Mouse (Mus musculus) adrenal gland, adult 2 months (tissue): ENCODE data around the gene Dlx3. TPM values are rescaled to one million over a fixed set of nuclear protein-coding genes. Genes with fewer than 3 reads are reported as not detected.
A peak's percentile ranks its signal among the peaks of the same experiment; 100 is the strongest.

ENCODE experiments used
- DNase-seq: peaks from one replicate; pipeline ENCODE4 v3.0.0; 2021
- polyA plus RNA-seq: library from polyadenylated mRNA; depleted of rRNA; stranded (reverse); fragments of >200 nt; gene quantifications from 2 replicates; pipeline ENCODE4 v1.2.3, GENCODE M21; 2012
- total RNA-seq, 2 experiments: library from RNA; stranded (reverse); gene quantifications; 2 replicates each; pipeline ENCODE4 v1.2.3; 2021

Gene Dlx3
- total and polyA plus RNA-seq, 3 experiments = 0.03 to 0.10 TPM; not detected in 1

DNA sequence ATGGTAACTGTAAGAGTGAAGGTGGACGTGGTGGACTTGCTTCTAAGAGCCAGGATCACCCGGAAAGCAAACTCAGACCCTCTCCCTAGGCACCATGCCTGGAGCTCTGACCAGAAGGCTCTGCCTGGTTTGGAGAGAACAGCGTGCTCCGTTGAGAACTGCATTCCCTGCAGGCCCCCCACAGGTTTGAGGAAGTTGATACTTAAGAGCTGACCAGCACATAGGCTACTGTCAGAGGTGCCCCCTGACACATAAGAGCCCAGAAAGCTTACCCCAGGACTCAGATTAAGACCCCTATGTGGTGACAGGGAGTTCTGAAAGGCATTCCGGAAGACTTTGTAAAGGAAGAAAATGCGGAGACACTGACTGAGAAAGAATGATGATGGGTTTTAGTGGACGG, 31.6 kb upstream of the Dlx3 start:
- no peak for DNase-seq

GRCm38 (mm10) chr11:95088857-95089779, 30.8 kb upstream of the Dlx3 start:
- peak; percentile 77 for DNase-seq

DNA sequence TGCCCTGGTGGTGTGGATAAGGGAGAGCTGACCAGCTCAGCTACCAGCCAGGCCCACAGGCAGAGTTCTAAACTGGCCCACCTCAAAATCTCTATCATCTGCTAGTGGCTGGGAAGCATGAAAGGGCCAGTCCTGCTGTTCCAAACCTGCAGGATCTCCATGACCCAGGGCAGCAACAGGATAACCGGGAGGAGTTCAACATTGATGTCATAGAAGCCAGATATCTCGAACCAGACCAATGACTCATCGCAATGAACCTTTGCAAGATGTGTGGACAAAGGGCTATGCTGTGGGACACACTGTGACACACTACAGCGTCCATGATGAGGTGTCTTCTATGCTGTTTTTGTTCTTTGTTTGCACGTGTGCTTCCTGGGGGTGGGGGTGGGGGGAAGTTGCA, 26.8 kb upstream of the Dlx3 start:
- peak; percentile 55 for DNase-seq

DNA sequence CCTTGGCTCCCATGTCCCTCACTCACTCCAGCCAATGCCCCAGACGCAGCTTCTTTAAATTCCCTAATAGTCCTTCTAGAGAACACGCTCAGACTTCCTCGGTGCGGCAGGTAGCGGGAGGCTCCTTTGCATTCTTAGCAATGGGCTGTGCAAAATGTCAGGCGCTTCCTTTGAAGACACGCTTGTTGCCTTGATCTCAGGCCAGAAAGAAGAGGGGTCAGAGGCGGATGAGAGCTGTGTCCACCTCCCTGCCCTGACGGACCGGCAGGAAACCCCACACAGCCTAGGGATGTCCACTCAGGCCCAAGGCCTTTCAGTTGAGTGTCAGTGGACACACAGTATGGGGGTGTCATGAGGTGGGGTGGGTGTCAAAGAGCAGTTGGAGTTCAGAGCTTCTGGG, 24.3 kb upstream of the Dlx3 start:
- peak; percentile 68 for DNase-seq

DNA sequence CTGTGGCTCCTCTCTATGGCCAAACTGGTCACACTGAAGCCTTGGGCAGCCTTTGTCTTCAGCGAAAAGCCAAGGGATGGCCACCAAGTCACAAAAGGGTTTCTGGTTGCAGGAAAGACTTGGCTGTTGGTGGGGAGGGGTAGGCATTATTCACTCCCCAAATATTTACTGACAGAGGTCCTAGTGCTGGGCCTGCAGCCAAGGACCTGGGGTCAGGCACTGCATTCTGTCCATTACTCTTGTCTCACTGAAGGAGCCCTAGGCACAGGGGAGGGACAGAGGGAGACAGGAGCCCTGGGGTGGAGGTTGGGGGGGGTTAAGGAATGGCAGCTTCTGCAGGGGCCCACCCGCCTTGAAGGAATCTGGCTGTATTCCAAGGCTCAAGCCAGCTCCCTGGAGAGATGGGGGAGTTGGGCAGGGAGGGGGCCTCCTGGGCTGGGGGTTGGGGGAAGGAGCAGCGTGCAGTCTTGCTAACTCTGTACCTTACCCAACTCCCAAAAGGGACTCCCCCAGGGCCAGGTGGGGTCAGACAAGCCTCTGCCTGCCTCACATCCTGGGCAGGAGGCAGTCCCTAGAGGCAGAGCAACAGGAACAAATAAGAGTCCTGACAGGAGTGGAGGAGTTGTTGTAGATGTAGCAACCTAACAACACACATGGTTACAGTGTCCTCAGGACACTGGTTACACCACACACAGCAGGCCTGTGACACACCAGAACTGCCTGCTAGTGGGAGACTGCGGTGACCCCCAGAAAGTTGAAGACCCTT, 23.1 kb upstream of the Dlx3 start:
- peak; percentile 66 for DNase-seq

DNA sequence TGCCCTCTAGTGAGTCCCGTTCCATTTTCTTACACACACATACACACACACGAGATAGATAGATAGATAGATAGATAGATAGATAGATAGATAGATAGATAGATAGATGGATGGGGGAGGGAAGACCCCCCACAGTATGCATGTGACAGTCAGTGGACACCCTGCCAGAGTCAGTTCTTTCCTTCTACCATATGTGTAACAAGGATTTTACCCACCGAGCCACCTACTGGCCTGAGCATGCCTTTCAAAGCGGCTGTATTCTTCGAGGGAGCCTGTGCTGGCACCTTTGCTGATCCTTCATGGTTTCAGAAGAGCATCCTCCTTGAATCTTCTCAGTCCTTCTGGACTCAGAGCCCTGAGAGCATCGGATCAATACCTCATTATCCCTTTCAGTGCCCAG, 22.0 kb upstream of the Dlx3 start:
- no peak for DNase-seq

DNA sequence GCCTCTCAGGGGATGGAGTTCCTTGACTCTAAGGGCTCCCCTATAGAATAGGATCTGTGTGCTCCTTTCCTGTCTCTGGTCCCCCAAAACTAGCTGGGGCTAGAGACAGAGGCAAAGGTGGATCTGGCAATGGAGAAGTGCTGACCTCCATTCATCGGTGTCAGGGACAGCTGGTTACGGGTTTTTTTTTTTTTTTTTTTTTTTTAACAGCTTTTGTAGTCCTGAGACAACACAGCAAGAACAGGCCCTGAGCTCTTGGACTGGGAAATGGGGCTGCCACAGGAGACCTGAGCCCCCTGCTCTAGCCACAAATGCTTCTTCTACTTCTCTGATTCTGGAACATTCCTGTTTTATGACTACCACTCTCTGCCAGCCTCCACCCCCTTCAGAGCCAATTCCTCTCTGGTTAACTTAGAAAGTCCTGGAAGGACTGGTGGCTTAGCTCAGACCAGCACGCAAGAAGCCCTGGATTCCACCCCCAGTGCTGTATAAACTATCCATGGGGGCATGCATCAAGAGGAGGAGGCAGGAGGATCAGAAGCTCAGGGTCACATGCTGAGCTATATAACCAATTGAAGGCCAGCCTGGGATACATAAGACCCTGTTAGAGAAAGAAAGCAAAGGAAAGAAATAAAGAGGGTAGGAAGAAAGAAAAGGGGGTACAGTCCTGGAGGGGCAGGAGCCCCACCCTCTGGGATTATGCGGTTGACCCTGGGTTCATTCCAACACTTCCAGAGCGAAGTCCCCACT, 21.4 kb upstream of the Dlx3 start:
- DNase-seq = no peak

DNA sequence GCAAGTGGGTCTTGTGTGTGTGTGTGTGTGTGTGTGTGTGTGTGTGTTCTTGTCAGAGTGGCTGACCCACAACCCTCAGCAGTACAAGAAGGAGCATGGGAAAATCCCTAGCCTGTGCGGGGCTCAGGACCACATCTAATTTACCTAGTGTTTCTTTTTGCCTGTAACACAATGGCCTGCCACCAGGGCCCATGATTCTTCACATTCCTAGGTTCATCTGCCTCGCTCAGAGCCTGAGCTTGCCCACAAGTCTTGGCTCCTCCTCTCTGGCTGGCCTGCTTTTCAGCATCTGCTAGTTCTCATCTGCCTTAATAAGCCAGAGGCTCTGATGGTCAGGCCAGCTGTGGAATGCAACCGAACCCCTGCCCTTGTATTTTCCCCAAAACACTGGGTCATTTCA, 19.5 kb upstream of the Dlx3 start:
- DNase-seq = no peak

DNA sequence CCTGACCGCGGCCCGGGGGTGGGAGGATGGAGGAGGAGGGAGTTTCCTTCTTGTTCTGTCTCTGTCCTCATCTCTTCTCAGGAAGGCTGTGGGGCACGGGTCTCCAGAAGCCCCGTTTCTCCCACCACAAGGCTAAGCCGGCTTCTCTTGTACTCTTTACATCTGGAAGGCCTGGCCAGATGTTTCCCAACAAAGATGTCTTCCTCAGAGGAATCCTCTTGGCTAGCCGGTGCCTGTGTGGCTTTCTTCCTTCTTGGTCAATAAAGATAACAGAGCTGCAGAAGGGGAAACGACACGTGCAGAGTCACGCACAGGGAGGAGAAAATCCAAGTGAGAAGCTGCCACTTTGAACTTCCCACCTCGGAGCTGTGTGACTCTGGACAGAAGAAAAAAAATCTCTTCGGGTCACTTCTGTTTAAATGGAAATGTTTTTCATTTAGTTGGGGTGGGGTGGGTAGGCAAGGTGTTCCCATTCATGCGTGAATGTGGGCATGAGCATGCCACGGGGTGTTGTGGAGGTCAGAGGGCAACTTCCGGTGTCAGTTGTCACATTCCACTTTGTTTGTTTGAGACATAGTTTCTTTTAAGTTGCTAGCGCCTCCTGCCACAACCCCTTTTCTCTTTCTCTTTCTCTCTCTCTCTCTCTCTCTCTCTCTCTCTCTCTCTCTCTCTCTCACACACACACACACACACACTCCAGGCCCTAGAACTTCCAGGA, 18.7 kb upstream of the Dlx3 start:
- DNase-seq = no peak

GRCm38 (mm10) chr11:95102161-95102904, 17.6 kb upstream of the Dlx3 start:
- DNase-seq = no peak

DNA sequence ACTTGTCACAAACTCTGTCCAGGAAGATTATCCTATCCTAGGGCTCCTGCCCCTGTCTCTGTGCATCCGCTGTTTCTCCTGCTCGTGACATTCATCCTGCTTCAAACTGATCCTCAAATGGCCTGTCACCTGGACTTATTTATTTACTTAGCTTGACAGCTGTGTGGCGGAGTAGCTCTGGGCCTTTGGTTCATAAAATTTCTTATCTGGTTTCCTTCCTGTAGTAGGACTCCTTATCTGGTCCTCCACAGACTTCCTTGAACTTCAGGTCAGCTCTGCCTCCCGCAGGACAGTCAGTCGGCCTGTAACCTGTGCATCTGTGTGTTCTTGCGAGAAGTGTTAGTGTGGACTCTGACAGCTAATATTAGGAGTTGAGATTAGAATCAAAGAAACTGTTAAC, 15.7 kb upstream of the Dlx3 start:
- DNase-seq = peak; percentile 45

GRCm38 (mm10) chr11:95105274-95105874, 14.5 kb upstream of the Dlx3 start:
- peak; percentile 73 for DNase-seq

DNA sequence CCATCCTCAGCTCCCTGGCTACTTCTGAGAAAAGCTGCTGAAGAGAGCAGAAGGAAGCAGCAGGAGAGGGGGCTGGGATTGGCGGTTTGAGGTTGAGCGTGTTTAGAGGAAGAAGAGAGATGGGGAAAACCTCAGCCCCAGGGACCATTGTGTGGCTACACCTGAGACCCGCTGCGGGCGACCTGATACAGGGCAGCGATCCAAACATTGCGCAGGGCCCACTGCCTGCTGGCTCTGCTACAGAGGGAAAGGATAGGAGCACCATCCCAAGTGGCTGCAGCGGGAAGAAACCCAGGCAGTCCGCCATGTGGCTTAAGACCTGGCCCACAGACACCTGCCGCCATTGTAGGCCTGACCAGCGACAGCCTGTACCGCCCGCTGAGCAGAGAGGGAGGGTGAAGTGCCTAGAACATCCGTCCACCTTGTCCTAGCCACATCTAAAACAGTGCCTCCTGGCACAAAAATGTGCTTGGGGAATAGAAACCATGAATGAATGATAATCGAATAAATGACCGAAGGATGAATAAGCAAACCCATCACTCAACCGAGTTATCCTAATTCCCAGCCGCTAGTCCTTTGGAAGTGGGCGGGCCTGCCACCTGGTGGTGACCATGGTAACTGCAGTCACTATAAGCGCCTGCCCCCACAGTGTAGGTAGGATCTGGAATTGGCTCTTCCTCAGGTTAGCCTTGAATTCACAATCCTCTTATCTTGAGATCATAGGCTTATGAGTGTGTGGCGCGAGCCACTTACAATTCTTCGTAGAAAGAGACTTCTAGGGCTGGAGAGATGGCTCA, 13.3 kb upstream of the Dlx3 start:
- peak; percentile 92 for DNase-seq

- DNase-seq = no peak
These were observed 10.9 kb upstream of the Dlx3 start for GRCm38 (mm10) chr11:95109000-95109399.

- no peak for DNase-seq
These were observed 9.8 kb upstream of the Dlx3 start for GRCm38 (mm10) chr11:95110081-95110480.

GRCm38 (mm10) chr11:95117030-95117429, 2.9 kb upstream of the Dlx3 start:
- DNase-seq = peak; percentile 59

DNA sequence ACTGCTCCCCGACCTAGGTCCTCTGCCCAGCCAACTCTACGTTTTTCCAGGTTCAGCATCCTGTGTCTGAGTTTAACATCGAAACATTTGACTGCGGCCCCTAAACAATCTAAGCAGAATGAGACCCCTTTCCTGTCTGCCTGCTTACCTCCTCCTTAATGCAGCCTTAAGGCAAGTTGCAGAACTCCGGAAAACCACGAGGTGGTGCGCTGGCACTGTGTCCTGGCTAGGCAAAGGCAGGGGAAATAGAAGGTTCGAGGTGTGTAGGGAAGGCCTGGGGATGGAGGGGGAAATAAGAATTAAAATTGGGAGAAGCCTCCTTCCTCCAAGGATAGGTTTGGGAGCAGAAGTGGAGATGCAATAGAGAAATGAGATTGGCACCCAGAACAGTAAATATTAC, 1.4 kb upstream of the Dlx3 start:
- peak; percentile 75 for DNase-seq

- no peak for DNase-seq
These were observed 708 bp downstream of the Dlx3 start for GRCm38 (mm10) chr11:95120633-95121020.

- peak; percentile 49 for DNase-seq
These were observed 1.5 kb downstream of the Dlx3 start for GRCm38 (mm10) chr11:95121161-95122099.
